21 mouse cellular contexts compared by ENCODE assay signal in the genomic region with DNA sequence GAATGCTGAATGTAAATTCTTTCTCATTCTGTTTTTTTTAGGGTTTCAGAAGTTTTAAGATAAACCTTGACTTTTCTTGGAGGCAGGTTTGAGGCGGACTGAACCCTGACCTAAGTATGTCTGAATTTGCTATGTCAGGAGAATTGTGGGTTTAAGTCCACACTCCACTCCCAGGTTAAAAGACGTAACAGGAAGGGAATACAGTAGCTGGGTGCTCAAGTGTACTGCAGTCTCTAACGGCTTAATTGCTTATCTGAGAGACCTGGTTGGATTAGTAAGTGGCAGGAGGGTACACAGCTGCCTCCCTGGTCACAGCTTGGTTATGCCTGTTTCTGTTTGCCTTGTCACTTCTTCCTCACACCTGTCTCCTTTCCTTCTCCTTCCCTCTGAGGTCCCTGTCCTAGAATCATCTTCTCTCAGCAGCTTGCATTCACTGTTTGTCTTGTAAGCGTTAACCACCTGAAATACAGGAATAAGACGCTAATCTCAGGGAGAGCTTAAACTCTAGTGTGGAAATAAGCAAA.
DNase-seq lines count a peak whose midpoint lies in the region; ATAC-seq and TF ChIP-seq lines count a peak whose summit lies in the region.
"Had no signal": no experiment of that assay in that cellular context is flagged by ENCODE, and none has a peak within 500 bp of the region (broad histone marks: within the 10 kb centered on the region; RNA-seq: fewer than 3 reads in every experiment).

No protein-coding gene starts in this region.

- H3K4me2 ChIP-seq in liver, postnatal 0 days (ENCODE audit: low read depth, low read length) = no peak overlapping the region
- H3K4me2 ChIP-seq in intestine, embryonic 16.5 days (ENCODE audit: low read depth, low read length) = peak overlapping the region; percentile 15; the same call in 1 of the 2 replicates
- H3K4me2 ChIP-seq in kidney, embryonic 16.5 days (replicated peaks; ENCODE audit: low read depth, low read length) = no peak overlapping the region
- H3K4me2 ChIP-seq in stomach, embryonic 15.5 days = no peak overlapping the region
- H3K4me2 ChIP-seq: forebrain, embryonic 12.5 days; heart, embryonic 11.5 days; hindbrain, embryonic 13.5 days; liver, embryonic 13.5 days; midbrain, embryonic 11.5 days had no signal

- WGBS in liver, adult 2 months = 36% methylated on average over 5 of the region's 5 CpGs
- 61% methylated on average over 5 of the region's 5 CpGs for WGBS in liver, postnatal 0 days (ENCODE audit: insufficient replicate concordance)
- 55% methylated on average over 5 of the region's 5 CpGs for WGBS in intestine, embryonic 16.5 days
- 65% methylated on average over 5 of the region's 5 CpGs for WGBS in kidney, embryonic 16.5 days
- WGBS in stomach, embryonic 15.5 days = 56% methylated on average over 5 of the region's 5 CpGs

- peaks cover 25% of the 10 kb centered on the region for H3K4me1 ChIP-seq in liver, adult 2 months (ENCODE audit: control insufficient read depth, insufficient read depth, low read length)
- H3K4me1 ChIP-seq in liver, postnatal 0 days (ENCODE audit: insufficient read depth) = peaks cover 16% of the 10 kb centered on the region
- peaks cover 23% of the 10 kb centered on the region for H3K4me1 ChIP-seq in intestine, embryonic 16.5 days (ENCODE audit: control insufficient read depth, insufficient read depth, low read length)
- 0 out of 2 replicates have a peak, but pooled peaks cover 3% of the 10 kb centered on the region for H3K4me1 ChIP-seq in kidney, embryonic 16.5 days (ENCODE audit: insufficient read depth, low read length)
- no peaks in the 10 kb centered on the region for H3K4me1 ChIP-seq in stomach, embryonic 15.5 days
- H3K4me1 ChIP-seq: hindbrain, embryonic 13.5 days; limb, embryonic 10.5 days had no signal

- no peak overlapping the region for H3K4me3 ChIP-seq in liver, adult 2 months (ENCODE audit: insufficient read depth, low read depth, low read length)
- no peak overlapping the region for H3K4me3 ChIP-seq in liver, postnatal 0 days (ENCODE audit: low read depth, low read length)
- no peak overlapping the region for H3K4me3 ChIP-seq in intestine, embryonic 16.5 days (ENCODE audit: low read length)
- no peak overlapping the region for H3K4me3 ChIP-seq in kidney, embryonic 16.5 days (ENCODE audit: low read length)
- no peak overlapping the region for H3K4me3 ChIP-seq in stomach, embryonic 15.5 days (replicated peaks)
- H3K4me3 ChIP-seq: forebrain, embryonic 12.5 days; hindbrain, embryonic 13.5 days; limb, embryonic 10.5 days; liver, embryonic 13.5 days had no signal

- H3K36me3 ChIP-seq in liver, adult 2 months (ENCODE audit: control insufficient read depth, insufficient read depth, low read length) = no peaks in the 10 kb centered on the region
- no peaks in the 10 kb centered on the region for H3K36me3 ChIP-seq in liver, postnatal 0 days (replicated peaks; ENCODE audit: insufficient read depth, low read length)
- H3K36me3 ChIP-seq in intestine, embryonic 16.5 days (ENCODE audit: control insufficient read depth, insufficient read depth, low read length) = no peaks in the 10 kb centered on the region
- no peaks in the 10 kb centered on the region for H3K36me3 ChIP-seq in kidney, embryonic 16.5 days (ENCODE audit: insufficient read depth, low read length)
- H3K36me3 ChIP-seq in stomach, embryonic 15.5 days = no peaks in the 10 kb centered on the region
- H3K36me3 ChIP-seq: forebrain, embryonic 12.5 days; hindbrain, embryonic 13.5 days; limb, embryonic 10.5 days; liver, embryonic 13.5 days had no signal

- H3K9me3 ChIP-seq in liver, postnatal 0 days (ENCODE audit: low read length) = no peaks in the 10 kb centered on the region
- no peaks in the 10 kb centered on the region for H3K9me3 ChIP-seq in intestine, embryonic 16.5 days (ENCODE audit: control insufficient read depth, low read length)
- no peaks in the 10 kb centered on the region for H3K9me3 ChIP-seq in kidney, embryonic 16.5 days (ENCODE audit: low read length)
- H3K9me3 ChIP-seq in stomach, embryonic 15.5 days = no peaks in the 10 kb centered on the region
- H3K9me3 ChIP-seq: forebrain, embryonic 12.5 days; hindbrain, embryonic 13.5 days; limb, embryonic 10.5 days; liver, embryonic 13.5 days had no signal

- TF ChIP-seq EP300 in liver, postnatal 0 days (IDR thresholded peaks at IDR 0.05; ENCODE audit: low read depth) = no peak

- H3K9ac ChIP-seq in liver, adult 2 months (ENCODE audit: low read depth, low read length) = no peak overlapping the region
- no peak overlapping the region for H3K9ac ChIP-seq in liver, postnatal 0 days (replicated peaks)
- H3K9ac ChIP-seq in intestine, embryonic 16.5 days (ENCODE audit: low read depth, low read length) = no peak overlapping the region
- no peak overlapping the region for H3K9ac ChIP-seq in kidney, embryonic 16.5 days (replicated peaks; ENCODE audit: low read length)
- no peak overlapping the region for H3K9ac ChIP-seq in stomach, embryonic 15.5 days
- H3K9ac ChIP-seq: forebrain, embryonic 12.5 days; hindbrain, embryonic 13.5 days; liver, embryonic 13.5 days had no signal

- H3K79me2 ChIP-seq in liver, adult 2 months (ENCODE audit: control insufficient read depth, insufficient read depth, low read length) = peaks cover 7% of the 10 kb centered on the region; the same call in 1 of the 2 replicates

- TF ChIP-seq POLR2A in liver, adult 2 months (IDR thresholded peaks at IDR 0.05; ENCODE audit: extremely low read depth, insufficient read depth, low read length) = no peak

- H3K27ac ChIP-seq in liver, adult 2 months (replicated peaks; ENCODE audit: insufficient read depth, low read depth, low read length) = peak overlapping the region; percentile 49
- H3K27ac ChIP-seq in liver, postnatal 0 days (ENCODE audit: low read depth) = no peak overlapping the region
- peak overlapping the region; percentile 85 for H3K27ac ChIP-seq in intestine, embryonic 16.5 days (ENCODE audit: low read length)
- H3K27ac ChIP-seq in kidney, embryonic 16.5 days (ENCODE audit: low read length) = peak overlapping the region; percentile 71
- peak overlapping the region; percentile 58; the same call in 1 of the 2 replicates for H3K27ac ChIP-seq in stomach, embryonic 15.5 days
- H3K27ac ChIP-seq: forebrain, embryonic 12.5 days; hindbrain, embryonic 13.5 days; limb, embryonic 10.5 days; liver, embryonic 13.5 days; macrophage had no signal

- no peaks in the 10 kb centered on the region for H3K27me3 ChIP-seq in liver, adult 2 months (ENCODE audit: control insufficient read depth, insufficient read depth, low read length)
- H3K27me3 ChIP-seq in liver, postnatal 0 days (ENCODE audit: insufficient read depth, low read length) = no peaks in the 10 kb centered on the region
- H3K27me3 ChIP-seq in intestine, embryonic 16.5 days (replicated peaks; ENCODE audit: control insufficient read depth, insufficient read depth, low read length) = no peaks in the 10 kb centered on the region
- H3K27me3 ChIP-seq in kidney, embryonic 16.5 days (ENCODE audit: insufficient read depth, low read length) = no peaks in the 10 kb centered on the region
- no peaks in the 10 kb centered on the region for H3K27me3 ChIP-seq in stomach, embryonic 15.5 days (replicated peaks)
- H3K27me3 ChIP-seq: CH12.LX; forebrain, embryonic 12.5 days; hindbrain, embryonic 13.5 days; liver, embryonic 13.5 days had no signal

- TF ChIP-seq CTCF in liver, adult 2 months (IDR thresholded peaks at IDR 0.05; ENCODE audit: low read depth, low read length) = no peak
- no peak for TF ChIP-seq CTCF in liver, postnatal 0 days (IDR thresholded peaks at IDR 0.05; ENCODE audit: low read depth)

- DNase-seq in liver, adult 2 months (ENCODE audit: extremely low read depth, low read depth, low spot score) = peak; percentile 57
- no peak for DNase-seq in liver, postnatal 0 days
- no peak for DNase-seq in thymus, postnatal 14 days
- DNase-seq in frontal cortex, adult 2 months (ENCODE audit: extremely low spot score in 1 of 2, low spot score in 1 of 2) = no peak
- DNase-seq: adrenal gland, postnatal 36 days; cerebellum, adult 2 months; heart, postnatal 10 days; liver, embryonic 13.5 days; right cerebral cortex, postnatal 4 days; thymus, postnatal 4 days had no signal

- ATAC-seq in liver, postnatal 0 days = no peak
- ATAC-seq in intestine, embryonic 16.5 days = peak; percentile 87
- no peak for ATAC-seq in kidney, embryonic 16.5 days (ENCODE audit: low FRiP score, low TSS enrichment)
- 0 out of 2 replicates have a peak, but pooled peaks have one; percentile 53 for ATAC-seq in stomach, embryonic 15.5 days (ENCODE audit: insufficient read depth, low FRiP score, low read depth)
- ATAC-seq: inflammation-experienced regulatory T-cells, adult 6 months had no signal

Comparison
In these comparisons a context has a peak if more than half of its experiments do, and no peak if none do; other contexts are left out.
1. ATAC-seq: peak in intestine, embryonic 16.5 days (single experiment) and stomach, embryonic 15.5 days (single experiment); none in liver, postnatal 0 days (single experiment) and kidney, embryonic 16.5 days (single experiment).